Mouse (Mus musculus): ENCODE measurements around the gene Folr1. TPM values are rescaled to one million over a fixed set of nuclear protein-coding genes. Genes with fewer than 3 reads are reported as not detected.

Folr1 gene
- 0.38 and 0.41 TPM in 2 replicates for polyA plus RNA-seq (2015; fragmentation: Nextera tagmentation; extraction: Ambion mirVana)

DNA sequence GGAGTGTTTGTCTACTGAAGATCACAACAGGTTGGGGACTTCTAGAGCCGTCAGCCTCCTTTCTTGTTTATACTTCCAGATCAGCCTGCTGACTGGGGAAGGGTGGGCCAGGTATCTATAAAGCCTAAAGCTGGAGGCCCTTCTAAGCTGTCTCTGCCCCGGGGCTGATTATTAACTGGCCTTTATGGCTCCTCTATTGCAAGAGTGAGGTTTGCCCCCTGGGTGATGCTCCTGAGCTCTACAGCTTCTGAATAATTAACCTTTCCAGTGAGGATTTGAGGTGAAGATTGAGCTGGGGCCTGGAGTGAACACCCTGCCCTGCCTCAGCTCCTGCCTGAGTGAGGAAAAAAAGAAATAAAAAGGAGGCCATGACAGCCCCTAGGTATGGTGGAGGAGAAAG, at the start of gene Folr1:
Gene Folr1 (minus strand): TSS at position 160 of the 400 bp plus-strand sequence.
- ATAC-seq (ENCODE audit: low read depth) (no peak), DNase-seq (no peak)
- 54% methylated on average over 2 of the region's 2 CpGs for WGBS (ENCODE audit: insufficient replicate concordance)
- peaks cover 4% of the 10 kb centered on the region; the same call in 1 of the 2 replicates for H3K4me1 ChIP-seq (replicated peaks)
- H3K9me3 ChIP-seq (replicated peaks) = no peaks in the 10 kb centered on the region
- no peak within 1 kb of the TSS for H3K4me2 ChIP-seq
- H3K4me3 ChIP-seq (replicated peaks) = no peak within 1 kb of the TSS
- no peaks in the 10 kb centered on the region for H3K27me3 ChIP-seq
- no peak within 1 kb of the TSS for H3K9ac ChIP-seq
- no peaks in the 10 kb centered on the region for H3K36me3 ChIP-seq
- H3K27ac ChIP-seq = no peak within 1 kb of the TSS

GRCm38 (mm10) chr7:101918071-101918470, 47.5 kb upstream of the Folr1 start:
- Histone ChIP-seq H3K27ac (no peak overlapping the region), H3K4me3 (replicated peaks) (no peak overlapping the region), H3K4me2 (no peak overlapping the region), H3K9ac (no peak overlapping the region), H3K27me3 (no peaks in the 10 kb centered on the region), H3K4me1 (replicated peaks) (no peaks in the 10 kb centered on the region), H3K9me3 (replicated peaks) (no peaks in the 10 kb centered on the region), H3K36me3 (peaks cover 19% of the 10 kb centered on the region)
- WGBS (ENCODE audit: insufficient replicate concordance) = 22% methylated on average over 1 of the region's 1 CpGs
- peak; percentile 43 for DNase-seq
- peak; percentile 39; the same call in 1 of the 2 replicates for ATAC-seq (ENCODE audit: low read depth)

- Histone ChIP-seq H3K4me3 (replicated peaks) (no peak overlapping the region), H3K36me3 (peaks cover 59% of the 10 kb centered on the region), H3K27me3 (no peaks in the 10 kb centered on the region), H3K9me3 (replicated peaks) (no peaks in the 10 kb centered on the region), H3K4me2 (no peak overlapping the region), H3K27ac (no peak overlapping the region), H3K4me1 (replicated peaks) (peaks cover 28% of the 10 kb centered on the region), H3K9ac (no peak overlapping the region)
- no peak for ATAC-seq (ENCODE audit: low read depth)
- WGBS (ENCODE audit: insufficient replicate concordance) = 65% methylated on average over 3 of the region's 3 CpGs
- DNase-seq = no peak
Measured at GRCm38 (mm10) chr7:101911982-101912381, 41.4 kb upstream of the Folr1 start.

DNA sequence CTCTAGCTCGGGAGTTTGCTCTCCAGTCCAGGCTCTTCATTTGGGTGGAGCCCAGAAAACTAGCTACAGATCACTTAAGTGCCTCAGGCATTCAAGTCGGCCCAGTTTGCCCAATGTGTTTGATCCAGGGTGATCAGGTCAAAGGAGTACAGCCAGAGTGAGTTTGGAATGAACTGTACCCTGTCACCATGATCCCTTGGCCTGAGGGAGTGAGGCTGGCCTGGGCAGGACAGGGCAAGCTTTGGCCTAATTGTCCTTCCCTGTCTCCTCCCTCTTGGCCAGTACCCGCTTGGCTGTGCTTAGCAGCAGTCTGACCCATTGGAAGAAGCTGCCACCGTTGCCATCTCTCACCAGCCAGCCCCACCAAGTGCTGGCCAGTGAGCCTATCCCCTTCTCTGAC, 39.5 kb upstream of the Folr1 start:
- Histone ChIP-seq H3K4me1 (replicated peaks) (peaks cover 39% of the 10 kb centered on the region), H3K27ac (no peak overlapping the region), H3K4me3 (replicated peaks) (no peak overlapping the region), H3K9ac (no peak overlapping the region), H3K36me3 (peaks cover 59% of the 10 kb centered on the region), H3K4me2 (no peak overlapping the region), H3K27me3 (no peaks in the 10 kb centered on the region), H3K9me3 (replicated peaks) (no peaks in the 10 kb centered on the region)
- 79% methylated on average over 4 of the region's 4 CpGs for WGBS (ENCODE audit: insufficient replicate concordance)
- DNase-seq = no peak
- ATAC-seq (ENCODE audit: low read depth) = no peak

GRCm38 (mm10) chr7:101908367-101908766, 37.8 kb upstream of the Folr1 start:
- no peak for ATAC-seq (ENCODE audit: low read depth)
- H3K4me1 ChIP-seq (replicated peaks) = peaks cover 44% of the 10 kb centered on the region
- DNase-seq = no peak
- no peaks in the 10 kb centered on the region for H3K9me3 ChIP-seq (replicated peaks)
- peak overlapping the region; percentile 35 for H3K9ac ChIP-seq
- H3K4me3 ChIP-seq (replicated peaks) = no peak overlapping the region
- WGBS (ENCODE audit: insufficient replicate concordance) = 33% methylated on average over 4 of the region's 4 CpGs
- peak overlapping the region; percentile 2; the same call in 1 of the 2 replicates for H3K27ac ChIP-seq
- peaks cover 42% of the 10 kb centered on the region for H3K36me3 ChIP-seq
- peak overlapping the region; percentile 82 for H3K4me2 ChIP-seq
- no peaks in the 10 kb centered on the region for H3K27me3 ChIP-seq

GRCm38 (mm10) chr7:101906696-101907095, 36.1 kb upstream of the Folr1 start:
- ATAC-seq (ENCODE audit: low read depth) (no peak), DNase-seq (no peak)
- Histone ChIP-seq H3K4me3 (replicated peaks) (peak overlapping the region; percentile 83), H3K27me3 (no peaks in the 10 kb centered on the region), H3K9me3 (replicated peaks) (no peaks in the 10 kb centered on the region), H3K27ac (peak overlapping the region; percentile 94), H3K36me3 (peaks cover 36% of the 10 kb centered on the region), H3K4me1 (replicated peaks) (peaks cover 44% of the 10 kb centered on the region), H3K4me2 (peak overlapping the region; percentile 82), H3K9ac (peak overlapping the region; percentile 91)
- 34% methylated on average over 8 of the region's 8 CpGs for WGBS (ENCODE audit: insufficient replicate concordance)

- peak within 1 kb of the TSS; percentile 84 for H3K4me2 ChIP-seq
- no peak for ATAC-seq (ENCODE audit: low read depth)
- peak within 1 kb of the TSS; percentile 83 for H3K4me3 ChIP-seq (replicated peaks)
- peak within 1 kb of the TSS; percentile 94 for H3K27ac ChIP-seq
- DNase-seq = no peak
- 6% methylated on average over 11 of the region's 11 CpGs for WGBS (ENCODE audit: insufficient replicate concordance)
- no peaks in the 10 kb centered on the region for H3K27me3 ChIP-seq
- peaks cover 44% of the 10 kb centered on the region for H3K4me1 ChIP-seq (replicated peaks)
- no peaks in the 10 kb centered on the region for H3K9me3 ChIP-seq (replicated peaks)
- H3K9ac ChIP-seq = peak within 1 kb of the TSS; percentile 91
- H3K36me3 ChIP-seq = peaks cover 34% of the 10 kb centered on the region
Measured at GRCm38 (mm10) chr7:101906287-101906681, 35.7 kb upstream of the Folr1 start, which contains the start of gene Tomt. Gene Tomt, minus strand, starts transcription at chr7:101906359.

DNA sequence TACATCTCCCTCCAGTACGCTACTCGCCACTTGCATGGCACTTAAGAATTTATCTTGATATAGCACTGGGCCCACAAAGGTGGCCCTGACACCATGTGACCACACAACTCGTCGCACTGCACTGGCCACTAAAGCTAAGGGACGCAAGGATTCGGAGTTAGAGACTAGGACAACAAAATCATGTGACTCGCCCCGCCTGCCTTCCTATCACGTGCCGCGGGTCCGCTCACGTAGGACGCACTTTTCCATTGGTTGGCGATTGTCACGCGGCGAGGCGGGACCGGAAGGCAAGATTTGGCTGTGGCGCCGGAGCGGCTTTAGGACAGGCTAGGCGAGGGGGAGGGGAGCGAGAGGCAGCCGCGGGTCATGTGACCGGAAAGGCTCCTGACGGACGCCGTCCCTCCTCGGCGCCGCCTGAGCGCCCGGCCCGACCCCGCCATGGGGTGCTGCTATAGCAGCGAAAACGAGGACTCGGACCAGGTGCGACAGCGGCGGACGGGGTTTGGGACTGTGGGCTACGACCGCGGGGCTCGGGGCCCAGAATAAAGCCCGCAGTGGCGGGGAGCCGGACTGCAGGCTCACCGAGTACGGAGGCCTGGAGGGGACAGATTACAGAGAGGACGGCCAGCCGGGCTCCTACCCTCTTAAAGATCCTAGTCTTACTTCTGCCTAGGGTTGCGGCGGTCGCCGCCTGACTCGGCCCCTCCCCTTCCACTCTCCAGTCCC, 35.1 kb upstream of the Folr1 start, which contains the start of gene Lamtor1:
Gene Lamtor1 (plus strand): TSS at position 344 of the 726 bp plus-strand sequence.
- Histone ChIP-seq H3K9me3 (replicated peaks) (no peaks in the 10 kb centered on the region), H3K27me3 (no peaks in the 10 kb centered on the region), H3K4me3 (replicated peaks) (peak within 1 kb of the TSS; percentile 83), H3K27ac (peak within 1 kb of the TSS; percentile 94), H3K4me2 (peak within 1 kb of the TSS; percentile 84), H3K9ac (peak within 1 kb of the TSS; percentile 91), H3K4me1 (replicated peaks) (peaks cover 44% of the 10 kb centered on the region), H3K36me3 (peaks cover 34% of the 10 kb centered on the region)
- under 1% methylated on average over 61 of the region's 61 CpGs for WGBS (ENCODE audit: insufficient replicate concordance)
- peak; percentile 99 for DNase-seq
- ATAC-seq (ENCODE audit: low read depth) = peak; percentile 95

DNA sequence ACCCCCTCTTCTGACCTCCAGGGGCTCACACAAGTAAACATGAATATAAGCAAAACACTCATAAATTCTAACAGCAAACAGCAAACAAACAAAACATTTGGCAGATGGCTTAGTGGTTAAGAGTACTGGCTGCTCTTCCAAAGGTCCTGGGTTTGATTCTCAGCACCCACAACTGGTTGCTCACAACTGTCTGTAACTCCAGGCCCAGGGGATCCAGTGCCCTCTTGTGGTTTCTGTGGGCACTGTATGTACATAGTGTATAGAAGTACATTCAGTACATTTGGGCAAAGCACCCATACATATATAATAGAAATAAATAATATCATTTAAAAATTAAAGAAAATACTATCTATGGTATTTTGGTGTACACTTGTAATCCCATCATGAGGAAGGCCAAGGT, 32.3 kb upstream of the Folr1 start:
- ATAC-seq (ENCODE audit: low read depth) = no peak
- H3K4me3 ChIP-seq (replicated peaks) = no peak overlapping the region
- no peak for DNase-seq

GRCm38 (mm10) chr7:101901969-101902368, 31.4 kb upstream of the Folr1 start:
- Histone ChIP-seq H3K4me1 (replicated peaks) (peaks cover 25% of the 10 kb centered on the region), H3K4me2 (no peak overlapping the region), H3K36me3 (peaks cover 41% of the 10 kb centered on the region), H3K9me3 (replicated peaks) (no peaks in the 10 kb centered on the region), H3K27me3 (no peaks in the 10 kb centered on the region), H3K27ac (no peak overlapping the region), H3K4me3 (replicated peaks) (no peak overlapping the region), H3K9ac (no peak overlapping the region)
- WGBS (ENCODE audit: insufficient replicate concordance) = 83% methylated on average over 10 of the region's 10 CpGs
- ATAC-seq (ENCODE audit: low read depth) = no peak
- DNase-seq = no peak

More for the DNA sequence above, 32.3 kb upstream of the Folr1 start:
- H3K27ac ChIP-seq = no peak overlapping the region
- no peaks in the 10 kb centered on the region for H3K9me3 ChIP-seq (replicated peaks)
- H3K4me2 ChIP-seq = no peak overlapping the region
- H3K27me3 ChIP-seq = no peaks in the 10 kb centered on the region
- H3K9ac ChIP-seq = no peak overlapping the region
- peaks cover 41% of the 10 kb centered on the region for H3K36me3 ChIP-seq
- H3K4me1 ChIP-seq (replicated peaks) = peaks cover 26% of the 10 kb centered on the region

- H3K27ac ChIP-seq = peak overlapping the region; percentile 34; the same call in 1 of the 2 replicates
- H3K4me2 ChIP-seq = no peak overlapping the region
- no peaks in the 10 kb centered on the region for H3K27me3 ChIP-seq
- no peak overlapping the region for H3K4me3 ChIP-seq (replicated peaks)
- WGBS (ENCODE audit: insufficient replicate concordance) = 84% methylated on average over 16 of the region's 16 CpGs
- H3K9me3 ChIP-seq (replicated peaks) = no peaks in the 10 kb centered on the region
- ATAC-seq (ENCODE audit: low read depth) = no peak
- H3K4me1 ChIP-seq (replicated peaks) = peaks cover 20% of the 10 kb centered on the region
- H3K36me3 ChIP-seq = peaks cover 41% of the 10 kb centered on the region
- H3K9ac ChIP-seq = no peak overlapping the region
- no peak for DNase-seq
Measured at GRCm38 (mm10) chr7:101900331-101901097, 29.9 kb upstream of the Folr1 start.

All from liver, embryonic 13.5 days (tissue).